Mouse (Mus musculus): Measurements from ENCODE around the gene Eci3. TPM values are rescaled to one million over a fixed set of nuclear protein-coding genes. Genes with fewer than 3 reads are reported as not detected.

Gene Eci3
- total RNA-seq, 2 experiments from 2014 or later, result 0.44 to 0.66 TPM

DNA sequence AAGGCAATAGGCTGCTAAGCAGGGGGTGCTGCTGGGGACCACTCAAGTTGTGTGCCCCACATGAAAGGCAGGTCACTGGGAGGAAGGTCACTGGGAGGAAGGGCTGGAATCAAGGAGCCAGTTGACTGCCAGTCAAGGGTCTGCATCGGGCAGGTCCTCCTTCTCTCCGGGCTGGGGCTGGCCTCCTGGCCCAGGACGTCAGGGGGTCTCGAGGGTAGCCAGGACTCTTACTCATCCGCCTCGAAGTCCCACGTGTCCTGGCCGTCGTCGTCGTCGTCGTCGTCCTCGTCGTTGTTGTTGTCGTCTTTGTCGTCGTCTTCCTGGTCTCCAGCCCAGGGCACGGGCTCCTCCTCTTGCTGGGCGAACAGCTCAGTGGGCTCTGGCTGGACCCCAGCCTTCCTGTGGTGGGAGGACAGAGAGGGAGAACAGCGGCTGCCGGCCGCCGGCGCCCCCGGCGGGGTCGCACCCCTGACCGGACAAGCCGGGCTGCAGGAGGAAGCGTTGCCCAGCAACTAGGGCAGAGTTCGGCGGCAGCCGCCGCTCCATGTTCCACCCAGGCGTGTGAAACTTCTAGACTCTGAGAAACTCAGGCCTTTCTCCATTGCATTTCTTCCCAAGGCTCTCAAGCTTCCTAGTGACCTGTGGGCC lies 47.0 kb downstream of the Eci3 start:
- no peak overlapping the region for H3K4me3 ChIP-seq
- no peak for TF ChIP-seq CTCF (IDR thresholded peaks at IDR 0.05)
- intact Hi-C loops (cut with DNase I), result loop anchor here (10.0 kb wide), 1 partner anchor 1028 kb away; no protein-coding TSS in a partner anchor
- DNase-seq (ENCODE audit: extremely low spot score in 1 of 2, low spot score in 2 of 2), result no peak
- H3K27ac ChIP-seq, result no peak overlapping the region

DNA sequence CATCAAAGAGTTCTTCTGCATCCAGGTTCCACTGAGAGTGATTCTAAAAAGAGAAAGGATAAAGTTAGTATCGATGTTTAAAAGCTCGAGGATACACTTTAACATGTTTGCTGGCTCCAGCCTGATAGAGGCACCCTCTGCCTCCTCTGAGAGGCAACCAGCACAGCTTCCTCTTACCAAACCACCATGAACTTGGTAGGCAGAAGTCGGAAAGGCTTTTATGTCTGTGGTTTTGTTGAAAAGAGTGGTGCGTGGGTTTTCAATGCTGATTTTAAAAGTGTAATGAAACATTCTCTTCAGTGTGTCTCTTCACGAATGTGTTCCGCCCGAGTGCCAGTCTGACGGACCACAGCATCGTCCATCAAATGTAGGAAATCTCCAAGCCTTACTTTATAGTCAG lies 49.0 kb downstream of the Eci3 start:
- TF ChIP-seq CTCF (IDR thresholded peaks at IDR 0.05), result no peak
- intact Hi-C loops (cut with DNase I), result loop anchor here (10.0 kb wide), 1 partner anchor 1030 kb away; no protein-coding TSS in a partner anchor
- Histone ChIP-seq H3K27ac (no peak overlapping the region), H3K4me3 (no peak overlapping the region)
- no peak for DNase-seq (ENCODE audit: extremely low spot score in 1 of 2, low spot score in 2 of 2)

Other genes with a start within 250 kb of the Eci3 start
- not detected for gene Fam50b, start 229.0 kb downstream of the Eci3 start, total RNA-seq (2021)
- gene Prpf4b, start 88.5 kb downstream of the Eci3 start, total RNA-seq (2021), result 10 to 100 TPM; 95.6 to 95.8 TPM
- under 1 TPM; 0.49 to 0.57 TPM for gene Fam217a, start 39.5 kb downstream of the Eci3 start, total RNA-seq (2021)
- not detected for gene 4933417A18Rik, start 39.4 kb downstream of the Eci3 start, total RNA-seq (2021)
- 10 to 100 TPM; 39.4 to 41.5 TPM for gene Eci2, start 63.3 kb upstream of the Eci3 start, total RNA-seq (2021)

Measured in left cerebral cortex, adult 2 months (tissue).